22 mouse cellular contexts compared by ENCODE assay signal in the genomic region with DNA sequence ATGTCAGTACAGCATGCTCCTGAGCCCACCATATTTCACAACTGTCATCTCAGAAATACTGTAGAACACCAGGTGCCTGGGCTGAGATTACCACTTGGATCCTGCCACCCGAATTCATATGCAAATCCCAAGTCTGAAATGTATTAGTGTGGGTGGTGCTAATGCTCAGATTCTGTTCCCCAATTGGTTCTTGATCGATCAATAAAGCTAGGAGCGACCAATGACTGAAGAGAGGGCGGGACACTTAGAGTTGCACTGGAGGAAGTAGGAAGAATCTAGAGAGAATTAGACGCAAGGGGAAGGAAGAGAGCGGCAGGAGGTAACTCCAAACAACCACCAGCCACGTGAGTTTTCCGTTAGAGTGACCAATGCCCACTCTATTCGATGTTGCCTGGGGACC.
"Had no signal": no experiment of that assay in that cellular context is flagged by ENCODE, and none has a peak within 500 bp of the region (broad histone marks: within the 10 kb centered on the region; RNA-seq: fewer than 3 reads in every experiment).

No protein-coding gene starts in this region.

- H3K9me3 ChIP-seq: kidney, embryonic 15.5 days; limb, embryonic 12.5 days; limb, embryonic 15.5 days; midbrain, embryonic 13.5 days; stomach, embryonic 15.5 days had no signal

- H3K4me2 ChIP-seq: kidney, embryonic 15.5 days; limb, embryonic 12.5 days; limb, embryonic 15.5 days; liver, embryonic 11.5 days; lung, embryonic 14.5 days; midbrain, embryonic 13.5 days; stomach, embryonic 15.5 days had no signal

- DNase-seq: kidney, adult 8-10 months; kidney, postnatal 10 days; kidney, postnatal 36 days; layer of hippocampus, postnatal 36 days; left cerebral cortex, postnatal 4 days; liver, postnatal 0 days; lung, embryonic 14.5 days; retina, postnatal 1 day; right cerebral cortex, postnatal 25 days; spleen, adult 18-20 months; thymus, postnatal 25 days had no signal

- H3K27me3 ChIP-seq: kidney, embryonic 15.5 days; limb, embryonic 12.5 days; limb, embryonic 15.5 days; midbrain, embryonic 13.5 days; stomach, embryonic 15.5 days had no signal

- H3K4me1 ChIP-seq: kidney, embryonic 15.5 days; limb, embryonic 12.5 days; limb, embryonic 15.5 days; midbrain, embryonic 13.5 days; stomach, embryonic 15.5 days had no signal

- H3K4me3 ChIP-seq: kidney, embryonic 15.5 days; left cerebral cortex, adult 2 months; limb, embryonic 12.5 days; limb, embryonic 15.5 days; midbrain, embryonic 13.5 days; stomach, embryonic 15.5 days had no signal

- ATAC-seq: liver, postnatal 0 days; lung, postnatal 0 days; midbrain, embryonic 13.5 days; midbrain, embryonic 16.5 days had no signal

- H3K36me3 ChIP-seq: kidney, embryonic 15.5 days; limb, embryonic 12.5 days; limb, embryonic 15.5 days; midbrain, embryonic 13.5 days; stomach, embryonic 15.5 days had no signal

- H3K9ac ChIP-seq: kidney, embryonic 15.5 days; limb, embryonic 12.5 days; limb, embryonic 15.5 days; liver, embryonic 14.5 days; liver, postnatal 0 days; lung, embryonic 14.5 days; midbrain, embryonic 13.5 days; stomach, embryonic 15.5 days had no signal

- H3K27ac ChIP-seq: kidney, embryonic 15.5 days; left cerebral cortex, adult 2 months; limb, embryonic 12.5 days; limb, embryonic 15.5 days; liver, embryonic 14.5 days; macrophage; midbrain, embryonic 13.5 days; stomach, embryonic 15.5 days had no signal
